Mouse (Mus musculus): ENCODE results near the gene Dkkl1. TPM values are rescaled to one million over a fixed set of nuclear protein-coding genes. Genes with fewer than 3 reads are reported as not detected.

Dkkl1 gene
- polyA plus RNA-seq, 1 experiment from 2014 or later: not detected

GRCm38 (mm10) chr7:45204380-45205143 is 7.4 kb downstream of the Dkkl1 start, which contains the start of gene Ccdc155:
Gene Ccdc155, minus strand, starts transcription at chr7:45204892.
- CTCF ChIA-PET: interaction anchor here (0.8 kb wide), 1 partner anchor 42 kb away, joined by 4 read pairs; no protein-coding TSS in a partner anchor
- in situ Hi-C loops (cut with MboI; ENCODE audit: low pct_unique_long_range_greater_than_20kb): no loop called here
- peak; percentile 12 for ATAC-seq
- DNase-seq (ENCODE audit: low read depth, low spot score): no peak
- POLR2A ChIA-PET: interaction anchor here (0.7 kb wide), 1 partner anchor 49 kb away, joined by 3 read pairs; no protein-coding TSS in a partner anchor
- H3K27me3 ChIP-seq: peaks cover 19% of the 10 kb centered on the region
- no peak for TF ChIP-seq CTCF (IDR thresholded peaks at IDR 0.05)

GRCm38 (mm10) chr7:45202654-45203053 is 9.3 kb downstream of the Dkkl1 start:
- POLR2A ChIA-PET: no interaction called here
- peaks cover 19% of the 10 kb centered on the region for H3K27me3 ChIP-seq
- no peak for ATAC-seq
- TF ChIP-seq CTCF (IDR thresholded peaks at IDR 0.05): no peak
- no peak for DNase-seq (ENCODE audit: low read depth, low spot score)
- in situ Hi-C loops (cut with MboI; ENCODE audit: low pct_unique_long_range_greater_than_20kb): no loop called here
- CTCF ChIA-PET: interaction anchor here (1.0 kb wide), 1 partner anchor 41 kb away, joined by 3 read pairs; no protein-coding TSS in a partner anchor

- DNase-seq (ENCODE audit: low read depth, low spot score): no peak
- no peak for TF ChIP-seq CTCF (IDR thresholded peaks at IDR 0.05)
- POLR2A ChIA-PET: interaction anchor here (0.6 kb wide), 1 partner anchor 17 kb away, joined by 3 read pairs; the partner anchor contains the start of gene Tead2
- CTCF ChIA-PET: interaction anchor here (1.0 to 5.1 kb wide), 6 partner anchors 9 to 41 kb away, joined by 4 to 30 read pairs (median 4); no protein-coding TSS in a partner anchor
- in situ Hi-C loops (cut with MboI; ENCODE audit: low pct_unique_long_range_greater_than_20kb): no loop called here
- peaks cover 29% of the 10 kb centered on the region for H3K27me3 ChIP-seq
- no peak for ATAC-seq
Observed at GRCm38 (mm10) chr7:45198961-45199360, 13.0 kb downstream of the Dkkl1 start.

GRCm38 (mm10) chr7:45198435-45198834 is 13.5 kb downstream of the Dkkl1 start:
- H3K27me3 ChIP-seq: peaks cover 32% of the 10 kb centered on the region
- in situ Hi-C loops (cut with MboI; ENCODE audit: low pct_unique_long_range_greater_than_20kb): no loop called here
- CTCF ChIA-PET: interaction anchor here (1.0 to 5.1 kb wide), 6 partner anchors 9 to 41 kb away, joined by 4 to 30 read pairs (median 4); no protein-coding TSS in a partner anchor
- POLR2A ChIA-PET: no interaction called here
- ATAC-seq (peak; percentile 22), DNase-seq (ENCODE audit: low read depth, low spot score) (no peak)
- no peak for TF ChIP-seq CTCF (IDR thresholded peaks at IDR 0.05)

- TF ChIP-seq CTCF (IDR thresholded peaks at IDR 0.05): no peak
- ChIA-PET POLR2A (no interaction called here), CTCF (interaction anchor here (1.8 to 5.1 kb wide), 2 partner anchors 32 to 35 kb away, joined by 6 to 30 read pairs; no protein-coding TSS in a partner anchor)
- H3K27me3 ChIP-seq: peaks cover 33% of the 10 kb centered on the region
- ATAC-seq (no peak), DNase-seq (ENCODE audit: low read depth, low spot score) (no peak)
- in situ Hi-C loops (cut with MboI; ENCODE audit: low pct_unique_long_range_greater_than_20kb): no loop called here
Observed at GRCm38 (mm10) chr7:45196994-45197393, 15.0 kb downstream of the Dkkl1 start.

- peaks cover 33% of the 10 kb centered on the region for H3K27me3 ChIP-seq
- in situ Hi-C loops (cut with MboI; ENCODE audit: low pct_unique_long_range_greater_than_20kb): no loop called here
- ATAC-seq: no peak
- POLR2A ChIA-PET: no interaction called here
- no peak for TF ChIP-seq CTCF (IDR thresholded peaks at IDR 0.05)
- CTCF ChIA-PET: interaction anchor here (5.1 kb wide), 1 partner anchor 34 kb away, joined by 30 read pairs; no protein-coding TSS in a partner anchor
- DNase-seq (ENCODE audit: low read depth, low spot score): no peak
Observed at GRCm38 (mm10) chr7:45196176-45196535, 15.8 kb downstream of the Dkkl1 start.

- ATAC-seq (no peak), DNase-seq (ENCODE audit: low read depth, low spot score) (no peak)
- H3K27me3 ChIP-seq: peaks cover 36% of the 10 kb centered on the region
- in situ Hi-C loops (cut with MboI; ENCODE audit: low pct_unique_long_range_greater_than_20kb): no loop called here
- no peak for TF ChIP-seq CTCF (IDR thresholded peaks at IDR 0.05)
- POLR2A ChIA-PET: no interaction called here
- CTCF ChIA-PET: no interaction called here
Observed at GRCm38 (mm10) chr7:45195341-45196175, 16.4 kb downstream of the Dkkl1 start.

- ATAC-seq: no peak
- CTCF ChIA-PET: interaction anchor here (0.9 to 2.7 kb wide), 2 partner anchors 32 kb away, joined by 8 read pairs; no protein-coding TSS in a partner anchor
- DNase-seq (ENCODE audit: low read depth, low spot score): no peak
- in situ Hi-C loops (cut with MboI; ENCODE audit: low pct_unique_long_range_greater_than_20kb): no loop called here
- no peak for TF ChIP-seq CTCF (IDR thresholded peaks at IDR 0.05)
- POLR2A ChIA-PET: interaction anchor here (2.1 kb wide), 1 partner anchor 12 kb away, joined by 5 read pairs; no protein-coding TSS in a partner anchor
- peaks cover 43% of the 10 kb centered on the region for H3K27me3 ChIP-seq
Observed at GRCm38 (mm10) chr7:45193871-45194785, 17.8 kb downstream of the Dkkl1 start.

- POLR2A ChIA-PET: interaction anchor here (2.1 kb wide), 1 partner anchor 11 kb away, joined by 5 read pairs; no protein-coding TSS in a partner anchor
- in situ Hi-C loops (cut with MboI; ENCODE audit: low pct_unique_long_range_greater_than_20kb): no loop called here
- no peak for TF ChIP-seq CTCF (IDR thresholded peaks at IDR 0.05)
- DNase-seq (ENCODE audit: low read depth, low spot score): no peak
- H3K27me3 ChIP-seq: peaks cover 47% of the 10 kb centered on the region
- no peak for ATAC-seq
- CTCF ChIA-PET: interaction anchor here (2.7 kb wide), 1 partner anchor 31 kb away, joined by 8 read pairs; no protein-coding TSS in a partner anchor
Observed at GRCm38 (mm10) chr7:45193406-45193805, 18.5 kb downstream of the Dkkl1 start.

Data from Patski (cell line).